Mouse (Mus musculus): Measurements from ENCODE around the gene Hist2h2ac. TPM values are rescaled to one million over a fixed set of nuclear protein-coding genes. Genes with fewer than 3 reads are reported as not detected.
"Not testable (repeated sequence)": the region's sequence is repeated elsewhere in the genome, so short reads cannot be mapped to it uniquely, and the experiment has no call there.

The Hist2h2ac gene
- 149 and 173 TPM in 2 replicates for polyA plus RNA-seq (2012; rRNA removed)

DNA sequence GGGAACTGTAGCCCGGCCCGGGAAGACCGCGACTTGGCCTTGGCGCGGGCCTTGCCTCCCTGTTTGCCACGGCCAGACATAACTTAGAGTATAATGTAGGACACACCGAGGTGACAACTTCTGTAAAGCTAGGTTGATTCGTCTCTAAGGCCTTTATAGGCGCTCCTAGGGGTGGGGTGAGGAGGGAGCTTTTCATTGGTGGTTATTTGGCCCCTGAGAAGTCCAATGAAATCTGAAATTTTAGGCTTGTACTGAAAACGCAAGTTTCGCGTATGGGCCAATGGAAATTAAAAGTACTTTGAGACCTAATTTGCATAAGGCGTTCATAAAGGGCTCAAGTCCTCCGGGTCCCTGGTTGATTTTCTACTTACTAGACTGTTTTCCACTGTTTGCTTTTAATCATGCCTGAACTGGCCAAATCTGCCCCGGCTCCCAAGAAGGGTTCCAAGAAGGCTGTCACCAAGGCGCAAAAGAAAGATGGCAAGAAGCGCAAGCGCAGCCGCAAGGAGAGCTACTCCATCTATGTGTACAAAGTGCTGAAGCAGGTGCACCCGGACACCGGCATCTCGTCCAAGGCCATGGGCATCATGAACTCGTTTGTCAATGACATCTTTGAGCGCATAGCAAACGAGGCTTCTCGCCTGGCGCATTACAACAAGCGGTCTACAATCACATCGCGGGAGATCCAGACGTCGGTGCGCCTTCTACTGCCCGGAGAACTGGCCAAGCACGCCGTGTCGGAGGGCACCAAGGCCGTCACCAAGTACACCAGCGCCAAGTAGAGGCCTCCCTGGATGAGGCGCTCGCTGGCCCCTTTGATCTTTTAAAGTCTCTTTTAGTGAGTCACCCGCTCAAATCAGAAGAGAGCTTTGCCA lies at the start of gene Hist2h2ac, which contains the start of gene Hist2h2be:
TSS of gene Hist2h2ac (minus strand) at position 116 of the 875 bp plus-strand sequence.
TSS of gene Hist2h2be (plus strand) at position 355 of the 875 bp plus-strand sequence.
- H3K4me3 ChIP-seq (ENCODE audit: control insufficient read depth, insufficient read depth, low read length), result peak within 1 kb of the TSS; percentile 89
- H3K27ac ChIP-seq (ENCODE audit: control insufficient read depth, insufficient read depth, low read length), result peak within 1 kb of the TSS; percentile 98
- no peaks in the 10 kb centered on the region for H3K36me3 ChIP-seq (ENCODE audit: control insufficient read depth, insufficient read depth, low read length)
- TF ChIP-seq CTCF (IDR thresholded peaks at IDR 0.05; ENCODE audit: borderline replicate concordance, control insufficient read depth, extremely low read depth, insufficient read depth, low read length, poor library complexity), result no peak
- TF ChIP-seq POLR2A (IDR thresholded peaks at IDR 0.05; ENCODE audit: control insufficient read depth, extremely low read depth, insufficient read depth, low read length, poor library complexity), result peak; percentile 50; the same call in 1 of the 2 replicates
- peaks cover 23% of the 10 kb centered on the region for H3K4me1 ChIP-seq (replicated peaks; ENCODE audit: control insufficient read depth, insufficient read depth, low read length)
- WGBS, result under 1% methylated on average over 43 of the region's 43 CpGs
- DNase-seq, result peak; percentile 90
- H3K27me3 ChIP-seq (ENCODE audit: control insufficient read depth, insufficient read depth, low read length), result no peaks in the 10 kb centered on the region

DNA sequence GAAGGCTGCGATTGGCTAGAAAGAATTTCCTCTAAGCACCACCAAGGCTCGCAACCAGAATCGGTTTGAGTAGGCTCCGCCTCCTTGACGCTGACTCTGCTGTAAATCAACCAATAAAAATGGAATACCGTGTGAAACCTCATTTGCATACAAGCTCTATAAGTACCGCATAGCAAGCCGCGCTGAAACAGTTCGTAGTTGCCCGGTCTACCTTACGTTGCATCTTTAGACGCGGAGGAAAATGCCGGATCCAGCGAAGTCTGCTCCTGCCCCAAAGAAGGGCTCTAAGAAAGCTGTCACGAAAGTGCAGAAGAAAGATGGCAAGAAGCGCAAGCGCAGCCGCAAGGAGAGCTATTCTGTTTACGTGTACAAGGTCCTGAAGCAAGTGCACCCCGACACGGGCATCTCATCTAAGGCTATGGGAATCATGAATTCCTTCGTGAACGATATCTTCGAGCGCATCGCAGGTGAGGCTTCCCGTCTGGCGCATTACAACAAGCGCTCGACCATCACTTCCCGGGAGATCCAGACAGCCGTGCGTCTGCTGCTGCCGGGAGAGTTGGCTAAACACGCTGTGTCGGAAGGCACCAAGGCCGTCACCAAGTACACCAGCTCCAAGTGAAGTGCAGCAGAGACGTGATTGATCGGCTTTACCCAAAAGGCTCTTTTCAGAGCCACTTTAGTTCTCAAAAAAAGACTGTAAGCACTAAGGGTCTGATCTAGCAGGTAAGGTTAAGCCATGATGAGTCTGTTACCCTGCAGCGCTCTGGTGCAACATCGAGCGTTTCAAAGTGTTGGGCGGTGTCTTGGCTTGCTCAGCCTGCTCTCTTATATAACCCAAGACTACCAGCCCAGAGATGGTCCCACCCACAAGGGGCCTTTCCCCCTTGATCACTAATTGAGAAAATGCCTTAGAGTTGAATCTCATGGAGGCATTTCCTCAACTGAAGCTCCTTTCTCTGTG lies 49.1 kb upstream of the Hist2h2ac start, which contains the start of gene Hist2h2bb:
TSS of gene Hist2h2bb (plus strand) at position 242 of the 964 bp plus-strand sequence.
- DNase-seq, result peak; percentile 88
- TF ChIP-seq POLR2A (IDR thresholded peaks at IDR 0.05; ENCODE audit: control insufficient read depth, extremely low read depth, insufficient read depth, low read length, poor library complexity) (peak; percentile 99), CTCF (IDR thresholded peaks at IDR 0.05; ENCODE audit: borderline replicate concordance, control insufficient read depth, extremely low read depth, insufficient read depth, low read length, poor library complexity) (no peak)
- Histone ChIP-seq H3K4me1 (replicated peaks; ENCODE audit: control insufficient read depth, insufficient read depth, low read length) (peaks cover 14% of the 10 kb centered on the region), H3K27ac (ENCODE audit: control insufficient read depth, insufficient read depth, low read length) (peak within 1 kb of the TSS; percentile 97), H3K27me3 (ENCODE audit: control insufficient read depth, insufficient read depth, low read length) (no peaks in the 10 kb centered on the region), H3K4me3 (ENCODE audit: control insufficient read depth, insufficient read depth, low read length) (peak within 1 kb of the TSS; percentile 62), H3K36me3 (ENCODE audit: control insufficient read depth, insufficient read depth, low read length) (no peaks in the 10 kb centered on the region)
- under 1% methylated on average over 45 of the region's 45 CpGs for WGBS

DNA sequence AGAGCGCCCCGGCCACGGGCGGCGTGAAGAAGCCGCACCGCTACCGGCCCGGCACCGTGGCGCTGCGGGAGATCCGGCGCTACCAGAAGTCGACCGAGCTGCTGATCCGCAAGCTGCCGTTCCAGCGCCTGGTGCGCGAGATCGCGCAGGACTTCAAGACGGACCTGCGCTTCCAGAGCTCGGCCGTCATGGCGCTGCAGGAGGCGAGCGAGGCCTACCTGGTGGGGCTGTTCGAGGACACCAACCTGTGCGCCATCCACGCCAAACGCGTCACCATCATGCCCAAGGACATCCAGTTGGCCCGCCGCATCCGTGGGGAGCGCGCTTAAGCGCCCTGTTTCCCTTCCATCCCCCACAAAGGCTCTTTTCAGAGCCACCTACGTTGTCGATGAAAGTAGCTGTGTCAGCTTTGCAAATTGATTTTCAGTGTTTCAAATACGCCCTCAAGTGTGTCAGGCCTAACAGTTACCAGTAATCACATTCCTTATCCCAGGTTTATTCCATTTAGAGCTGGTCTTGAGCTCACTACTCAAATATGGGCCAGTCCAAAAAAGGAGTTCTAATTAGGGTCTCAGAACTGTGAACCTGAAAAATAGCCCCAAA lies 48.2 kb upstream of the Hist2h2ac start:
- H3K4me3 ChIP-seq (ENCODE audit: control insufficient read depth, insufficient read depth, low read length), result peak overlapping the region; percentile 62
- H3K36me3 ChIP-seq (ENCODE audit: control insufficient read depth, insufficient read depth, low read length); H3K27me3 ChIP-seq (ENCODE audit: control insufficient read depth, insufficient read depth, low read length): not testable (repeated sequence)
- H3K27ac ChIP-seq (ENCODE audit: control insufficient read depth, insufficient read depth, low read length), result peak overlapping the region; percentile 97
- TF ChIP-seq CTCF (IDR thresholded peaks at IDR 0.05; ENCODE audit: borderline replicate concordance, control insufficient read depth, extremely low read depth, insufficient read depth, low read length, poor library complexity) (0 out of 2 replicates have a peak, but pooled peaks have one; percentile 24), POLR2A (IDR thresholded peaks at IDR 0.05; ENCODE audit: control insufficient read depth, extremely low read depth, insufficient read depth, low read length, poor library complexity) (peak; percentile 44; the same call in 1 of the 2 replicates)
- peak; percentile 44 for DNase-seq
- WGBS, result under 1% methylated on average over 17 of the region's 44 CpGs
- peaks cover 14% of the 10 kb centered on the region for H3K4me1 ChIP-seq (replicated peaks; ENCODE audit: control insufficient read depth, insufficient read depth, low read length)

DNA sequence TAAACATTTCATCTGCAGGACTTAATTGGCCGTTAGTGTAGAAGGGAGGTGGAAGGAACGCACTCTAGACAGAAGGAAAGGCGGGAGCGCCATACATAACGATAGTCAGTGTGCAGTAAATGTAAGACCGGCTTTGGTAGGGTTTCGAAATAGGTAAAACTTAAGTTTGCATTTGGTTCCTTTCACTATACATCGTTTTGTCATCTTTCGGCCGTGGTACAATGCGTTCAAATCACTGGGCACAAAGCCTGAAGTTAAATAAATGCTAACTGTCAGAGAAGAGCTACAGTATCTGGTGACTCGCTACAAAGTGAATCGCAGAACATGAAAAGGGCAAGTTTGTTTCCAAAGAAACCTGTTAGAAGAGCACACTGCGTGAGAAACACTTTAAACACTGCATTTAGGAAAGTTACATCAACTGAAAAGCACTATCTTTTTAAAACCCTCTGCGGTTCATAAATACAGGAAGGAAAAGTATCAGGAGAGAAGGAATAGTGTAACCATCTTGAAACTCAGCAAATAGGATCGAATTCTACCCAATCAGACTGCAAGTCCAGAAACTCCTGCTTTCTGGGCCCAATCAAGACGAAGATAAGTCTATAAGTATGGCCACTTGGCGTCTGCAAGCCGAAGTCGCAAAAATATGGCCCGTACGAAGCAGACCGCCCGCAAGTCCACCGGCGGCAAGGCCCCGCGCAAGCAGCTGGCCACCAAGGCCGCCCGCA lies 47.5 kb upstream of the Hist2h2ac start, which contains the start of gene Hist2h3b:
TSS of gene Hist2h3b (plus strand) at position 604 of the 725 bp plus-strand sequence.
- H3K36me3 ChIP-seq (ENCODE audit: control insufficient read depth, insufficient read depth, low read length), result no peaks in the 10 kb centered on the region
- 23% methylated on average over 30 of the region's 30 CpGs for WGBS
- TF ChIP-seq CTCF (IDR thresholded peaks at IDR 0.05; ENCODE audit: borderline replicate concordance, control insufficient read depth, extremely low read depth, insufficient read depth, low read length, poor library complexity) (no peak), POLR2A (IDR thresholded peaks at IDR 0.05; ENCODE audit: control insufficient read depth, extremely low read depth, insufficient read depth, low read length, poor library complexity) (peak; percentile 95)
- peak within 1 kb of the TSS; percentile 62 for H3K4me3 ChIP-seq (ENCODE audit: control insufficient read depth, insufficient read depth, low read length)
- peak within 1 kb of the TSS; percentile 97 for H3K27ac ChIP-seq (ENCODE audit: control insufficient read depth, insufficient read depth, low read length)
- DNase-seq, result peak; percentile 81
- peaks cover 11% of the 10 kb centered on the region for H3K4me1 ChIP-seq (replicated peaks; ENCODE audit: control insufficient read depth, insufficient read depth, low read length)
- H3K27me3 ChIP-seq (ENCODE audit: control insufficient read depth, insufficient read depth, low read length), result no peaks in the 10 kb centered on the region

DNA sequence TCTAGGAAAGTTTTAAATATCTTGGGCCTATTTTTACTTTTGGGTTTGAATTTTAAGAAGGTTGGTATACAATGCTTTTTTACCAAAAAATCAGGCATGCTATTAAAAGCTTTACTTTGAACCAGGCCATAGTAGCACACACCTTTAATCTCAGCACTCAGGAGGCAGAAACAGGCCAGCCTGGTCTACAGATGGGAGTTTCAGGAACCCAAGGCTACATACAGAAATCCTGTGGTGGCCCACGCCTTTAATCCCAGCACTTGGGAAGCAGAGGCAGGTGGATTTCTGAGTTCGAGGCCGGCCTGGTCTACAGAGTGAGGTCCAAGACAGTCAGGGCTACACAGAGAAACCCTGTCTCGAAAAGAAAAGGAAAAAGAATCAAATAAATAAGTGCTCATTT lies 46.9 kb upstream of the Hist2h2ac start:
- DNase-seq, result no peak
- WGBS, result 79% methylated on average over 4 of the region's 4 CpGs
- Histone ChIP-seq H3K27ac (ENCODE audit: control insufficient read depth, insufficient read depth, low read length) (peak overlapping the region; percentile 58), H3K36me3 (ENCODE audit: control insufficient read depth, insufficient read depth, low read length) (no peaks in the 10 kb centered on the region), H3K27me3 (ENCODE audit: control insufficient read depth, insufficient read depth, low read length) (no peaks in the 10 kb centered on the region), H3K4me1 (replicated peaks; ENCODE audit: control insufficient read depth, insufficient read depth, low read length) (peaks cover 10% of the 10 kb centered on the region), H3K4me3 (ENCODE audit: control insufficient read depth, insufficient read depth, low read length) (no peak overlapping the region)
- TF ChIP-seq CTCF (IDR thresholded peaks at IDR 0.05; ENCODE audit: borderline replicate concordance, control insufficient read depth, extremely low read depth, insufficient read depth, low read length, poor library complexity) (no peak), POLR2A (IDR thresholded peaks at IDR 0.05; ENCODE audit: control insufficient read depth, extremely low read depth, insufficient read depth, low read length, poor library complexity) (no peak)

Data from thymus, adult 2 months (tissue).